Mouse (Mus musculus) stomach, embryonic 15.5 days (tissue): ENCODE results near the gene Cela2a. TPM values are rescaled to one million over a fixed set of nuclear protein-coding genes. Genes with fewer than 3 reads are reported as not detected.

Experiments used
- ATAC-seq: fragments of 200-750 bp; cut with Nextera tagmentation; 2 replicates; pipeline ENCODE4 v1.8.0; 2017; ENCODE audit warnings: low read depth, moderate number of reproducible peaks, moderate TSS enrichment; ENCODE audit not compliant: insufficient read depth, low FRiP score
- H3K27ac ChIP-seq: fragments of 300-500 bp; sonication (generic); 2 replicates; pipeline ENCODE4 v1.5.1; 2015; ENCODE audit warnings: mild to moderate bottlenecking, inconsistent platforms
- H3K27me3 ChIP-seq: fragments of 300-500 bp; sonication (generic); replicated peaks from 2 replicates; pipeline ENCODE4 v1.6.1; 2015; ENCODE audit warnings: inconsistent platforms
- H3K36me3 ChIP-seq: fragments of 300-500 bp; sonication (generic); 2 replicates; pipeline ENCODE4 v1.6.1; 2015; ENCODE audit warnings: inconsistent platforms
- H3K4me1 ChIP-seq: fragments of 300-500 bp; sonication (generic); 2 replicates; pipeline ENCODE4 v1.6.1; 2015; ENCODE audit warnings: inconsistent platforms
- H3K4me2 ChIP-seq: fragments of 300-500 bp; sonication (generic); 2 replicates; pipeline ENCODE4 v1.6.1; 2015; ENCODE audit warnings: mild to moderate bottlenecking, inconsistent platforms
- H3K4me3 ChIP-seq: fragments of 300-500 bp; sonication (generic); replicated peaks from 2 replicates; pipeline ENCODE4 v1.5.1; 2015; ENCODE audit warnings: inconsistent platforms
- H3K9ac ChIP-seq: fragments of 300-500 bp; sonication (generic); 2 replicates; pipeline ENCODE4 v1.6.1; 2015; ENCODE audit warnings: inconsistent platforms
- H3K9me3 ChIP-seq: fragments of 300-500 bp; sonication (generic); 2 replicates; pipeline ENCODE4 v1.6.1; 2016; ENCODE audit warnings: inconsistent platforms
- WGBS: fragments of 180-500 bp; shearing (Covaris S2); methylation state at CpG from one replicate; pipeline ENCODE4 v1.1.7; 2015; 5-methylcytosine and 5-hydroxymethylcytosine counted together
- polyA plus RNA-seq: library from polyadenylated mRNA; unstranded; fragments of >200 nt; fragmentation: Nextera tagmentation; extraction: Ambion mirVana; gene quantifications from 2 replicates; pipeline ENCODE4 v1.2.1, GENCODE M21; 2015

The Cela2a gene
- polyA plus RNA-seq, 1 experiment from 2014 or later: 519 TPM

GRCm38 (mm10) chr4:141845999-141846398 lies 20.0 kb upstream of the Cela2a start, which contains the start of gene Ctrc:
Ctrc (minus strand) TSS chr4:141846359.
- H3K4me2 ChIP-seq: no peak within 1 kb of the TSS
- H3K27me3 ChIP-seq: no peaks in the 10 kb centered on the region
- no peak for ATAC-seq
- no peak within 1 kb of the TSS for H3K27ac ChIP-seq
- H3K9me3 ChIP-seq: no peaks in the 10 kb centered on the region
- no peak within 1 kb of the TSS for H3K9ac ChIP-seq
- no peaks in the 10 kb centered on the region for H3K4me1 ChIP-seq
- no peak within 1 kb of the TSS for H3K4me3 ChIP-seq
- 76% methylated on average over 6 of the region's 6 CpGs for WGBS
- H3K36me3 ChIP-seq: no peaks in the 10 kb centered on the region

- H3K4me1 ChIP-seq: no peaks in the 10 kb centered on the region
- no peaks in the 10 kb centered on the region for H3K36me3 ChIP-seq
- no peak overlapping the region for H3K4me3 ChIP-seq
- no peaks in the 10 kb centered on the region for H3K27me3 ChIP-seq
- no peak; the same call in 1 of the 2 replicates for ATAC-seq
- no peaks in the 10 kb centered on the region for H3K9me3 ChIP-seq
- H3K4me2 ChIP-seq: no peak overlapping the region
- WGBS: 54% methylated on average over 5 of the region's 5 CpGs
- no peak overlapping the region for H3K9ac ChIP-seq
- no peak overlapping the region for H3K27ac ChIP-seq
Observed at GRCm38 (mm10) chr4:141834536-141835095, 8.7 kb upstream of the Cela2a start.

GRCm38 (mm10) chr4:141833911-141834310 lies 8.0 kb upstream of the Cela2a start:
- ATAC-seq: no peak
- H3K9me3 ChIP-seq: no peaks in the 10 kb centered on the region
- H3K4me2 ChIP-seq: no peak overlapping the region
- WGBS: 40% methylated on average over 1 of the region's 1 CpGs
- H3K4me3 ChIP-seq: no peak overlapping the region
- no peaks in the 10 kb centered on the region for H3K27me3 ChIP-seq
- no peak overlapping the region for H3K9ac ChIP-seq
- H3K36me3 ChIP-seq: no peaks in the 10 kb centered on the region
- H3K4me1 ChIP-seq: no peaks in the 10 kb centered on the region
- H3K27ac ChIP-seq: no peak overlapping the region

- Histone ChIP-seq H3K4me2 (no peak overlapping the region), H3K9ac (no peak overlapping the region), H3K9me3 (no peaks in the 10 kb centered on the region), H3K4me1 (no peaks in the 10 kb centered on the region), H3K27ac (no peak overlapping the region), H3K4me3 (no peak overlapping the region), H3K36me3 (no peaks in the 10 kb centered on the region), H3K27me3 (no peaks in the 10 kb centered on the region)
- WGBS: 77% methylated on average over 7 of the region's 7 CpGs
- no peak for ATAC-seq
Observed at GRCm38 (mm10) chr4:141831361-141831760, 5.4 kb upstream of the Cela2a start.

GRCm38 (mm10) chr4:141830381-141830780 lies 4.4 kb upstream of the Cela2a start:
- Histone ChIP-seq H3K4me2 (no peak overlapping the region), H3K9me3 (no peaks in the 10 kb centered on the region), H3K9ac (no peak overlapping the region), H3K4me3 (no peak overlapping the region), H3K36me3 (no peaks in the 10 kb centered on the region), H3K4me1 (no peaks in the 10 kb centered on the region), H3K27ac (no peak overlapping the region), H3K27me3 (no peaks in the 10 kb centered on the region)
- WGBS: 53% methylated on average over 11 of the region's 11 CpGs
- no peak for ATAC-seq

- ATAC-seq: no peak; the same call in 1 of the 2 replicates
- H3K27ac ChIP-seq: peak overlapping the region; percentile 64
- WGBS: 64% methylated on average over 4 of the region's 4 CpGs
Observed at GRCm38 (mm10) chr4:141828177-141828576, 2.2 kb upstream of the Cela2a start.

GRCm38 (mm10) chr4:141827401-141827800 lies 1.4 kb upstream of the Cela2a start:
- Histone ChIP-seq H3K27ac (peak overlapping the region; percentile 64), H3K4me1 (no peaks in the 10 kb centered on the region), H3K4me3 (no peak overlapping the region), H3K36me3 (no peaks in the 10 kb centered on the region), H3K27me3 (no peaks in the 10 kb centered on the region), H3K9me3 (no peaks in the 10 kb centered on the region), H3K9ac (no peak overlapping the region), H3K4me2 (no peak overlapping the region)
- ATAC-seq: no peak
- WGBS: 89% methylated on average over 2 of the region's 2 CpGs

More at GRCm38 (mm10) chr4:141828177-141828576, 2.2 kb upstream of the Cela2a start:
- H3K4me3 ChIP-seq: no peak overlapping the region
- H3K36me3 ChIP-seq: no peaks in the 10 kb centered on the region
- H3K9ac ChIP-seq: no peak overlapping the region
- no peak overlapping the region for H3K4me2 ChIP-seq
- H3K9me3 ChIP-seq: no peaks in the 10 kb centered on the region
- H3K27me3 ChIP-seq: no peaks in the 10 kb centered on the region
- no peaks in the 10 kb centered on the region for H3K4me1 ChIP-seq

- no peaks in the 10 kb centered on the region for H3K9me3 ChIP-seq
- H3K27me3 ChIP-seq: no peaks in the 10 kb centered on the region
- no peak overlapping the region for H3K9ac ChIP-seq
- H3K4me3 ChIP-seq: no peak overlapping the region
- no peak for ATAC-seq
- 54% methylated on average over 3 of the region's 3 CpGs for WGBS
- no peak overlapping the region for H3K4me2 ChIP-seq
- H3K36me3 ChIP-seq: no peaks in the 10 kb centered on the region
- no peak overlapping the region for H3K27ac ChIP-seq
- H3K4me1 ChIP-seq: no peaks in the 10 kb centered on the region
Observed at GRCm38 (mm10) chr4:141822979-141823378, 3.0 kb downstream of the Cela2a start.

- WGBS: 79% methylated on average over 10 of the region's 10 CpGs
- 0 out of 2 replicates have a peak, but pooled peaks cover 2% of the 10 kb centered on the region for H3K4me1 ChIP-seq
- no peak for ATAC-seq
- no peaks in the 10 kb centered on the region for H3K36me3 ChIP-seq
- H3K27ac ChIP-seq: no peak overlapping the region
- no peaks in the 10 kb centered on the region for H3K9me3 ChIP-seq
- H3K4me2 ChIP-seq: no peak overlapping the region
- no peak overlapping the region for H3K4me3 ChIP-seq
- H3K27me3 ChIP-seq: no peaks in the 10 kb centered on the region
- no peak overlapping the region for H3K9ac ChIP-seq
Observed at GRCm38 (mm10) chr4:141822089-141822488, 3.9 kb downstream of the Cela2a start.

GRCm38 (mm10) chr4:141821178-141821577 lies 4.8 kb downstream of the Cela2a start:
- Histone ChIP-seq H3K4me3 (no peak overlapping the region), H3K27ac (no peak overlapping the region), H3K4me2 (no peak overlapping the region), H3K36me3 (no peaks in the 10 kb centered on the region), H3K4me1 (0 out of 2 replicates have a peak, but pooled peaks cover 6% of the 10 kb centered on the region), H3K9me3 (no peaks in the 10 kb centered on the region), H3K27me3 (no peaks in the 10 kb centered on the region), H3K9ac (no peak overlapping the region)
- ATAC-seq: no peak
- WGBS: 51% methylated on average over 3 of the region's 3 CpGs

GRCm38 (mm10) chr4:141819316-141819715 lies 6.6 kb downstream of the Cela2a start:
- Histone ChIP-seq H3K9me3 (no peaks in the 10 kb centered on the region), H3K27ac (no peak overlapping the region), H3K36me3 (no peaks in the 10 kb centered on the region; the same call in 1 of the 2 replicates), H3K4me1 (0 out of 2 replicates have a peak, but pooled peaks cover 6% of the 10 kb centered on the region), H3K27me3 (no peaks in the 10 kb centered on the region), H3K9ac (no peak overlapping the region), H3K4me2 (no peak overlapping the region), H3K4me3 (no peak overlapping the region)
- no peak for ATAC-seq
- WGBS: 94% methylated on average over 7 of the region's 7 CpGs

GRCm38 (mm10) chr4:141818861-141819260 lies 7.1 kb downstream of the Cela2a start:
- Histone ChIP-seq H3K36me3 (no peaks in the 10 kb centered on the region; the same call in 1 of the 2 replicates), H3K4me3 (no peak overlapping the region), H3K4me1 (0 out of 2 replicates have a peak, but pooled peaks cover 6% of the 10 kb centered on the region), H3K27ac (no peak overlapping the region), H3K27me3 (no peaks in the 10 kb centered on the region), H3K9me3 (no peaks in the 10 kb centered on the region), H3K4me2 (no peak overlapping the region), H3K9ac (no peak overlapping the region)
- no peak for ATAC-seq
- 85% methylated on average over 13 of the region's 13 CpGs for WGBS
